Mouse (Mus musculus) G1E (cell line): ENCODE data around the gene Spaca9.

Experiments
- CTCF ChIP-seq: IDR thresholded peaks from 2 replicates; pipeline ENCODE4 v1.5.1; 2012; ENCODE audit warnings: low read depth, low read length, inconsistent platforms, mixed read lengths
- GATA1 ChIP-seq: IDR thresholded peaks from 2 replicates; pipeline ENCODE4 v1.6.1; 2012; ENCODE audit warnings: borderline replicate concordance, low read length, inconsistent platforms, mixed read lengths
- TAL1 ChIP-seq: conservative IDR thresholded peaks from 2 replicates; pipeline ENCODE4 v1.6.1; 2012; ENCODE audit warnings: low read depth, low read length, inconsistent platforms, mixed read lengths

GRCm38 (mm10) chr2:28737112-28737511 is 37.6 kb upstream of the Spaca9 start:
- TF ChIP-seq GATA1 (no peak), CTCF (no peak), TAL1 (no peak)
